Mouse (Mus musculus) MEL (cell line): ENCODE measurements around the gene Atp10a.

Experiments
- CHD2 ChIP-seq: IDR thresholded peaks from 2 replicates; pipeline ENCODE4 v1.6.1; 2011; ENCODE audit warnings: low read length, improper control_type of control experiment
- CTCF ChIP-seq, 3 experiments: IDR thresholded peaks in 2 of 3; conservative IDR thresholded peaks in 1 of 3; 2 replicates each; pipeline ENCODE4 v1.5.1; 2011 to 2012; ENCODE audit warnings: low read length in 3 of 3, low read depth in 2 of 3, mild to moderate bottlenecking in 2 of 3, improper control_type of control experiment in 1 of 3, inconsistent platforms in 1 of 3, mixed read lengths in 1 of 3, moderate library complexity in 1 of 3; ENCODE audit not compliant: control insufficient read depth in 1 of 3, insufficient read depth in 1 of 3, poor library complexity in 1 of 3, severe bottlenecking in 1 of 3
- EP300 ChIP-seq, 2 experiments: IDR thresholded peaks; 2 replicates each; pipeline ENCODE4 v1.6.1; 2011; ENCODE audit warnings: improper control_type of control experiment in 2 of 2, low read length in 2 of 2, low read depth in 1 of 2, mild to moderate bottlenecking in 1 of 2
- GATA1 ChIP-seq: IDR thresholded peaks from 2 replicates; pipeline ENCODE4 v1.6.1; 2011; ENCODE audit warnings: low read depth, low read length, improper control_type of control experiment
- HCFC1 ChIP-seq: IDR thresholded peaks from 2 replicates; pipeline ENCODE4 v1.6.1; 2012; ENCODE audit warnings: low read depth, mild to moderate bottlenecking, inconsistent platforms, low read length, improper control_type of control experiment, moderate library complexity
- POLR2A ChIP-seq, 2 experiments: IDR thresholded peaks; 2 replicates each; pipeline ENCODE4 v1.6.1; 2011 to 2012; ENCODE audit warnings: low read length in 2 of 2, mild to moderate bottlenecking in 2 of 2, control low read depth in 1 of 2, improper control_type of control experiment in 1 of 2, low read depth in 1 of 2, moderate library complexity in 1 of 2; ENCODE audit not compliant: control insufficient read depth in 1 of 2, insufficient read depth in 1 of 2, poor library complexity in 1 of 2
- RCOR1 ChIP-seq: IDR thresholded peaks from 2 replicates; pipeline ENCODE4 v1.6.1; 2012; ENCODE audit warnings: low read depth, mild to moderate bottlenecking, inconsistent platforms, low read length, improper control_type of control experiment
- SIN3A ChIP-seq: IDR thresholded peaks from 2 replicates; pipeline ENCODE4 v1.6.1; 2012; ENCODE audit warnings: low read length, improper control_type of control experiment, inconsistent platforms
- TAL1 ChIP-seq: IDR thresholded peaks from 2 replicates; pipeline ENCODE4 v1.6.1; 2012; ENCODE audit warnings: mild to moderate bottlenecking, inconsistent platforms, low read length, moderate library complexity, mixed read lengths
- TBP ChIP-seq: IDR thresholded peaks from 2 replicates; pipeline ENCODE4 v1.8.0; 2011; ENCODE audit warnings: low read depth, low read length, improper control_type of control experiment
- TCF12 ChIP-seq: IDR thresholded peaks from 2 replicates; pipeline ENCODE4 v1.6.1; 2014; ENCODE audit warnings: low read depth, mild to moderate bottlenecking, inconsistent platforms, low read length, improper control_type of control experiment, moderate library complexity
- UBTF ChIP-seq: IDR thresholded peaks from 2 replicates; pipeline ENCODE4 v1.6.1; 2012; ENCODE audit warnings: low read depth, mild to moderate bottlenecking, inconsistent platforms, low read length, improper control_type of control experiment, moderate library complexity, borderline replicate concordance; ENCODE audit not compliant: insufficient read depth
- USF1 ChIP-seq: IDR thresholded peaks from 2 replicates; pipeline ENCODE4 v1.6.1; 2014; ENCODE audit warnings: low read depth, mild to moderate bottlenecking, inconsistent platforms, low read length, improper control_type of control experiment, moderate library complexity
- ZKSCAN1 ChIP-seq: IDR thresholded peaks from 2 replicates; pipeline ENCODE4 v1.6.1; 2012; ENCODE audit warnings: low read depth, mild to moderate bottlenecking, inconsistent platforms, low read length, improper control_type of control experiment, moderate library complexity

- no peak for TF ChIP-seq UBTF
- no peak for TF ChIP-seq CTCF (IDR thresholded peaks at IDR 0.05 in 2 of 3, conservative IDR thresholded peaks at IDR 0.05 in 1 of 3; ENCODE audit: control insufficient read depth in 1 of 3, insufficient read depth in 1 of 3, low read depth in 2 of 3, low read length in 3 of 3, poor library complexity in 1 of 3, severe bottlenecking in 1 of 3)
- TF ChIP-seq SIN3A: no peak
- TF ChIP-seq POLR2A (IDR thresholded peaks at IDR 0.05; ENCODE audit: control insufficient read depth in 1 of 2, insufficient read depth in 1 of 2, low read depth in 1 of 2, low read length in 2 of 2, poor library complexity in 1 of 2): no peak
- no peak for TF ChIP-seq HCFC1
- no peak for TF ChIP-seq TAL1
- no peak for TF ChIP-seq ZKSCAN1
- TF ChIP-seq GATA1: no peak
- no peak for TF ChIP-seq EP300 (IDR thresholded peaks at IDR 0.05; ENCODE audit: low read depth in 1 of 2, low read length in 2 of 2)
- no peak for TF ChIP-seq TCF12
- no peak for TF ChIP-seq TBP
- no peak for TF ChIP-seq CHD2
- no peak for TF ChIP-seq USF1
- no peak for TF ChIP-seq RCOR1
Measured at GRCm38 (mm10) chr7:58710312-58710711, 54.3 kb downstream of the Atp10a start.
